Mouse (Mus musculus) gastrocnemius, postnatal 4 days (tissue): ENCODE data around the gene Krtap2-4. TPM values are rescaled to one million over a fixed set of nuclear protein-coding genes. Genes with fewer than 3 reads are reported as not detected.
"Not testable (repeated sequence)": the region's sequence is repeated elsewhere in the genome, so short reads cannot be mapped to it uniquely, and the experiment has no call there.

Source experiments
- DNase-seq, 2 experiments: peaks; one replicate each; pipeline ENCODE4 v3.0.0; 2021 to 2022; ENCODE audit warnings: low spot score in 2 of 2, mixed read lengths in 2 of 2
- long read RNA-seq, 2 experiments: library from polyadenylated mRNA; stranded (forward); transcript quantifications; one replicate each; pipeline ENCODE4 v2.0.0; 2021
- total RNA-seq, 2 experiments: library from RNA; stranded (reverse); gene quantifications; 2 replicates each; pipeline ENCODE4 v1.2.3; 2021

Krtap2-4 gene
- not detected for total RNA-seq
- long read RNA-seq, experiment 1, partial matches to known transcripts = 0 of 1 reads
- long read RNA-seq, experiment 1, other reads (novel, unspliced or antisense) = 0 of 1 reads
- long read RNA-seq, experiment 2 = 0 reads

DNA sequence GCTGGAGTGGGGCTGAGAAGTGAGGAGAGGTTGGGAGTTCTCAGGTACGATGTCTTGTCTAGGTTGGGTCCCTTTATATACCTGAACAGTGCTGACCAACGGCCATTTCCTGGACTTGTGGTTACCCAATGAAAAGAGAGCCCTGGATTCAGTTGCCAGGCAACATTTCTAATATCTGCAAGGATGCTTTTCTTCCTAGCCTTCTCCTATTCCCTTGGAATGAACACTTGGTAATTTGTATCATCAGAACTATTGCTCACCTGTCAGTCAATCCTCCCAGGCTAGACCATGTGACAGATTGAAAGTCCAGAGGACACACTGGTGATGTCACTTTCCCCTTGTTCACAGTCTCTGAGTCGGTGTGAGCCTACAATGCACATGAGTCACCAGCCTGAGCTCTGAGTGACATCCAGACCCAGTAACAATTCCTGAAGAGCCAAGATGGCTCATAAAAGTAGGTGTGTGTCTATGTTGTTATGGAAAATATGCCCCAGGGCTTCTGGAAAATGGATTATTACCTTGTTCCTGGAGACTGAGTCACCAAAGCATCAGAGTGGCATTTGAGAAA, at the start of gene Krtap2-4:
Gene Krtap2-4, minus strand, starts transcription at position 51 of the 568 bp plus-strand sequence.
- no peak for DNase-seq

DNA sequence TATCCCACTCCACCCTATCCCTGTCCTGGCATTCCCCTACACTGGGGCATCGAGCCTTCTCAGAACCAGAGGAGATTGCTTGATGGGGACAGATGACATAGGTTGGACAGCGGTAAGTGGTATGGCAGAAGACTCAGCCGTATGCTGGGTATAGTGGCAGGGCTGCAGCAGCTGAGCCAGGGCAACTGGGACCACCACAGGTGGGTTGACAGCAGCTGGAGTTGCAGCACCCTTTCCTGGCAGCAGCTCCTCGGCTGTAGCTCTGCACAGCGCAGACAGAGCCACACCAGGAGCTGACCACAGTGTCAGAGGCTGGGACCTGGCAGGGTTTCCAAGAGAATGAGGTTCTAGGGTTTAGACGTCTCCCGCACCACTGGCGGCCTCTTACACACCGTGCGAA, 48.2 kb upstream of the Krtap2-4 start:
- no peak for DNase-seq

DNA sequence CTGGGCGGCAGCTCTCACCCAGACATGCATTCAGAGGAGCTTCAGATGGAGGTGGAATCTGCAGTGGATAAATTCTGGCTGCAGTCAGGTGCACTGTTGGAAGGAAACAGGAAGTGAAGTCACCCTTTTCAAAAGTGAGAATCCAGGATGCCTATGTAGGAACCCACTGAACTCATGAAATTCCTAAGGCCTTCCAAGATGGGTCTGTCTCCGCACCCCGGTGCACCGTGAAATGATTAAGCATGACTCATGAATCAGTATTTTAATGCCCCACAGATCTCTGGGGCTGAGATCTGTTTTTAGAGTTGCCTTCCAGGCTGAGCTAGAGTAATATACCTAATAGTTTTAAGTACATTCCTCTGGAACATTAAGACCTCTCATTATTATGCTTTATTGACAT, 44.6 kb upstream of the Krtap2-4 start:
- no peak for DNase-seq

DNA sequence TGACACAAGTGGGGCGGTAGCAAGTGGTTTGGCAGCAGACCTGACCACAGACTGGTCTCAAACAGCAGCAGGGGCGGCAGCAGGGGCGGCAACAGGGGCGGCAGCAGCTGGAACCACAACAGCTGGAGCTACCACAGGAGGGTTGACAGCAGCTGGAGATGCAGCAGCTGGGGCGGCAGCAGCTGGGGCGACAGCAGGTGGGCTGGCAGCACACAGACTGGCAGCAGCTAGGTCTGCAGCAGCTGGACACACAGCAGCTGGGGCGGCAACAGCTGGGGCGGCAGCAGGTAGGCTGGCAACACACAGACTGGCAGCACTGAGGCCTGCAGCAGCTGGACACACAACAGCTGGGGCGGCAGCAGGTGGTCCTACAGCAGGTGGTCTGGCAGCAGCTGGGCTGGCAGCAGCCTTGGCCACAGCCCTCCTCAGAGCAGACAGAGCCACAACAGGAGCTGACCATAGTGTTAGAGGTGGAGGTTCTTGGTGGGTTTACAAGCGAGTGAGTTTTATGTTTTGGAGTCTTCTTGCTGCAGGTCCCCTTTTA, 43.9 kb upstream of the Krtap2-4 start, which contains the start of gene Gm11563:
Gene Gm11563, minus strand, starts transcription at position 494 of the 544 bp plus-strand sequence.
- not testable (repeated sequence) for DNase-seq

DNA sequence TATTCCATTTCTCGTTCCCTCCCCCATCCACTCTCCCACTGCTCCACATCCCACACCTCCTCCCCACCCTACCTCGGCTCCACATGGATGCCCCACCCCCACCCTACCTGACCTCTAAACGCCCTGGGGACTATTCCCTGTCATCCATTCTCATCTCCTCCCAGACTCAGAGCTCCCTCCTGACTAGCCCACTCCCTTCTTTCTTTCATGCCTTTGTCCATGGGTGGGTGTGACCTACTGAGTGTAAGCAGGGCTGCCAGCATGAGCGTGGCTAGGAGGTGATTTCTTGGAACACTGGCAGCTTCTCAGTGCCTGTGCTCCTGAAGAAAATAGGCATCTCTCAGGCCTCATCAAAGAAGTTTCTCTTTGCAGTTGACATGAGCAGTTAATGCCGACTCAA, 42.4 kb upstream of the Krtap2-4 start:
- no peak for DNase-seq

DNA sequence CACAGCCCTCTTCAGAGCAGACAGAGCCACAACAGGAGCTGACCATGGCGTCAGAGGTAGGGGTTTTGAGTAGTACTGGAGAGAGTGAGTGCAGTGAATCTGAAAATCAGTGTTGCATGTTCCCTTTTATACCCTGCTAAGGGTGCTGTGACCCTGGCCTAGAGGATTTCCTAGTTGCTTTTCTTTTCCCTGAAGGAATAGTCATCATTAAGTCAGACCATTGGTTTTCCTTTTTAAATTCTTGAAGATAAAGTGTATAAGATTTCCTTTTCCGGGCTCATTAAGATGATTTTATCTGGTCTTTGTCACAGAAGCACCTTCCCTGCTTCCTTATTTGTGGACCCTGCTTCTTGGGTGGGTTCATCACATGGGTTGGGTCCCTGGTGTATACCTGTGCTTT, 35.5 kb upstream of the Krtap2-4 start, which contains the start of gene Gm11555:
Gene Gm11555, minus strand, starts transcription at position 101 of the 400 bp plus-strand sequence.
- DNase-seq = no peak

DNA sequence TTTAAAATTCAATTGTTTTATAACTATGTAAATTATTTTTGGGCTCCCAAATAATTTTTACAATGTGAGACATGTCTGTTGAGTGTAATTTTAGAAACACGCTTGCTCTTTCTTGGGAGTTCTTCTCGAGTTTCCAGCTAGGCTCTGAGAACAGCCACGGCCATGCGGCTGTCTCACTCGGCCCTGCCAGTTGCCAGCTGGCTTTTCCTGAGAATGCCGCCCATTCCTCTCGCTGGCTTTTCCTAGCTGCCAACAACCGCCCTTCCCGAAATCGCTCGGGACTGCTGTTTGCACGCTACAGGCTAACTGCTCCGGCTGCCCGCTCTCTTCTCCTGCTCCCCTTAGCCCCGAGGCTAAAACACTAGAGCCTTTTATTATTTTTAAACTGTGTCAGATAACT, 31.8 kb upstream of the Krtap2-4 start:
- DNase-seq = no peak

DNA sequence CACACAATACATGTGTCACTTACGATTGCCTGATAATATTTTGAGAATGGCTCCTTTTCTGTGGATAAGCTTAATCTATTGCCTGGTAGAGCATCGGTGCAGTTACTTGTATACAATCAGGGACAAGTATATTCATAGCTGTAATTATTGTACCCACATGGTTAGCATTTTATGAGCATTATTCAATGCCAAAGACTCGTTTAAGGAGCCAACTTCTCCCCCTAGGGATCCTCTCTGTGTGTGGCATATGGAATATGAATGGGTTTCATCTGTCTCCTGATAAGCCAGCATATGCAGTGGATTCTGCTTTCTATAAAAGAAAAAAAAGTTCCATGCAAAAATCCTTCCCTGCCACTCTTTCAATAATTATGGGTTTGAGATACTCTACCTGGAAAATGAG, 29.7 kb upstream of the Krtap2-4 start:
- no peak for DNase-seq

DNA sequence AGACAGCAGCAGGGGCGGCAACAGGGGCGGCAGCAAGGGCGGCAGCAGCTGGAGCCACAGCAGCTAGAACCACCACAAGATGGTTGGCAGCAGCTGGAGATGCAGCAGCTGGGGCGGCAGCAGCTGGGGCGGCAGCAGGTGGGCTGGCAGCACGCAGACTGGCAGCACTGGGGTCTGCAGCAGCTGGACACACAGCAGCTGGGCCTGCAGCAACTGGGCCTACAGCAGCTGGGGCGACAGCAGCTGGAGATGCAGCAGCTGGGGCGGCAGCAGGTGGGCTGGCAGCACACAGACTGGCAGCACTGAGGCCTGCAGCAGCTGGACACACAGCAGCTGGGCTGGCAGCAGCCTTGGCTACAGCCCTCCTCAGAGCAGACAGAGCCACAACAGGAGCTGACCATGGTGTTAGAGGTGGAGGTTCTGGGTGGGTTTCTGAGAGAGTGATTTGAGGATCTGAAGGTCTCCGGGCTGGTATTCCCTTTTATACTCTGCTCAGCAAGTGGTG, 29.0 kb upstream of the Krtap2-4 start, which contains the start of gene Krtap4-7:
Gene Krtap4-7, minus strand, starts transcription at position 455 of the 505 bp plus-strand sequence.
- DNase-seq = not testable (repeated sequence)

DNA sequence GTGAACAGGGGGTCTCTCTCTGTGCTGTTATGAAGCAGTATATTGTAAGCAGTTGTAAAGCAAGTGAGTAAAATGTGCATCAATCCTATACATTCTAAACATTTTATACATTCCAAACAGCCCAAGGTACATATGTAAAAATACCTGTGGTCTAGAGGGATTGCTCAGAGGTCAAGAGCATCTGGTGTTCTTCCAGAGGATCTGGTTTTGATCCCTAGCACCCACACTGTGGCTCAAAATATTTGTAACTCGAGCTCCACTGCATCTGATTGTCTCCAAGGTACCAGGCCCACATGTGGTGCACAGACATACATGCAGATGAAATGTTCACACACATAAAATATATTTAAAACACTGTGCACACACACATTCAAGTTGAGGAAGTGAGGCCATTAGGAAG, 26.3 kb upstream of the Krtap2-4 start:
- DNase-seq = no peak

DNA sequence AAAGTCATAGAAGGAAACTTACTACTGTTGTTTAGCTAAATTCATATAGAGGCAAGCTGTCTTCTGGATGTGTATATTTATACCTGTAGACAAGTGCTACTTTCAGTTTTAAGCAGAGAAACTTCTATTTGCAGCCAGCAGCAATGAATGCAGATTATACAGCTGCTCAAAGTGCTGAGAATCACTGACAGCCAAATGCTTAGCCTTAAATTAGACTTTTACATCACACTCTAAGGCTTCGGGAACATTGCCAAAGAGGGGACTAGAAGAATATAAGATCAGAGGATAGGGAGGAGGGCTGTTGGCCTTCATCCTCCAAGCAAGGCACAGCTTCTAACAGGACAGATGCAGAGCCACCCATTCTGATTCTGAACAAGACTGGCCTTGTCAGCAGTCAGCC, 22.4 kb upstream of the Krtap2-4 start:
- no peak for DNase-seq

DNA sequence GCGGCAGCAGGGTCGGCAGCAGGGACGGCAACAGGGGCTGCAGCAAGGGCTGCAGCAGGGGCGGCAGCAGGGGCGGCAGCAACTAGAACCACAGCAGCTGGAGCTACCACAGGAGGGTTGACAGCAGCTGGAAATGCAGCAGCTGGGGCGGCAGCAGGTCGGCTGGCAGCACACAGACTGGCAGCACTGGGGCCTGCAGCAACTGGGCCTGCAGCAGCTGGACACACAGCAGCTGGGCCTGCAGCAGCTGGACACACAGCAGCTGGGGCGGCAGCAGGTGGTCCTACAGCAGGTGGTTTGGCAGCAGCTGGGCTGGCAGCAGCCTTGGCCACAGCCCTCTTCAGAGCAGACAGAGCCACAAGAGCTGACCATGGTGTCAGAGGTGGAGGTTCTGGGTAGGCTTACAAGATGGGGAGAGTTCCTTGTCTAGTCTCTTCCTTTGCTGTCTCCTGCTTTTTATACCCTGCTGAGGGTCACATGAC, 20.0 kb upstream of the Krtap2-4 start, which contains the start of gene Krtap4-2:
Gene Krtap4-2, minus strand, starts transcription at position 432 of the 482 bp plus-strand sequence.
- DNase-seq = no peak

DNA sequence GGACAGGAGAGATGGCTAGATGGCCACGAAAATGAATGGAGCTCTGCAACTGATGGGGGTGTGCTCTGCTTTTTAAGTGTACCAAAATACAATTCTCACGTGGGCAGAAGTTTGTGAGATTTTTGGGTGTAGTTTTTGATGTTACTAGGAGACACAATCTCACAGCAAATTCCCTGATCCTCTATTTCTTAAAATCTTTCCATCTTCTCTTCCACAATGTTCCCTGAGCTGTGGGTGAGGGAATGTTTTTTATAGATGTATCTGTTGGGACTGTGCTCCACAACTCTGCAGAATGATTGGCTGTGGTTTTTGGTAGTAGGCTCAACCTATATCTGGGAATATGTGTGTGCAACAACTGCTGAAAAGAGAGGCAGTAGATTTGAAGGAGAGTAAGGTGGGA, 18.6 kb upstream of the Krtap2-4 start:
- DNase-seq = no peak

DNA sequence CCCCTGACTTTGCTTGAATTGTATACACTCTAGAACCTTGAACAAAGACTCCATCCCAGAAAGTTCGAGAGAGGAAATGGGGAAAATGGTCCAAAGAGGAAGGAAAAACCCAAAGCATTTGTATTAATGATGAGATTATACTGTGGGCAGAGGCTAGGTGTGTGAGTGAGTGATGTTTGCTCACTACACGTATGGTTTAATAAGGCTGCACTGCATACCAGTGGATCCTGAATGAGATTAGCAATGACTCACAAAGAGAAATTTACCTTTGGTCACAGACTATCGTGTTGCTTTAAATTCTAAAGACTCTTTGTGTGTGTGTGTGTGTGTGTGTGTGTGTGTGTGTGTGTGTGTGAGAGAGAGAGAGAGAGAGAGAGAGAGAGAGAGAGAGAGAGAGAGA, 16.2 kb upstream of the Krtap2-4 start:
- DNase-seq = no peak

DNA sequence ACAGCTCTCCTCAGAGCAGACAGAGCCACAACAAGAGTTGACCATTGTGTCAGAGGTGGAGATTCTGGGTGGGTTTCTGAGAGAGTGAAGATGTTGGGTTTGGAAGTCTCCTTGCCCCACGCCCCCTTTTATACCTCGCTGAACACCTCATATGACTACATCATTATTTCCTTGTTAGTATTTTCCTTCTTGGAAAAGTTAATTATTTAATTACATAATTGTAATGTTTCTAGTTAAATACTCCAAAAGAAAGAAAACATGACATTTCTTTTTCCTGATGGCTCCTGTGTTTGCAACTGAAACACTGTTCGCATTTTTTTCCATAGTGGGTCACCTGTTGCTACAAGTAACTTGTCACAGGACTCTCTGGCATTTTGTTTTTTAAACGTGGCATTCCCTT, 13.5 kb upstream of the Krtap2-4 start, which contains the start of gene Krtap4-1:
Gene Krtap4-1, minus strand, starts transcription at position 101 of the 400 bp plus-strand sequence.
- no peak for DNase-seq

DNA sequence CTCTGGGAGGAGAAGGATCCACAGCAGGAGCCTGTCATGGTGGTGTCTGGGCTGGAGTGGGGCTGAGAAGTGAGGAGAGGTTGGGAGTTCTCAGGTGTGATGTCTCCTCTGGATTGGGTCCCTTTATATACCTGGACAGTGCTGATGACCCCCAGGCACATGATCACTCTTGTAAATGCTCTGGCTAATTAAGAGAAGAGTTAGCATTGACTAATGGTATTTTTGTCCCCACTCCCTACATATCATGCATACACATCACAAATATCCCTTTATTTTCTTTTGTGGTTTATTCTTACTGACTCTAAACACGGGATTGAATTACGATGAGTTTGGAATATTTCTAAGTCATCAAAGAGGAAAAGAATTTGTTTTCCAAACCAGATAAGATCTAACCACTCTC, 5.7 kb upstream of the Krtap2-4 start, which contains the start of gene Gm11562:
Gene Gm11562, minus strand, starts transcription at position 101 of the 400 bp plus-strand sequence.
- no peak for DNase-seq

DNA sequence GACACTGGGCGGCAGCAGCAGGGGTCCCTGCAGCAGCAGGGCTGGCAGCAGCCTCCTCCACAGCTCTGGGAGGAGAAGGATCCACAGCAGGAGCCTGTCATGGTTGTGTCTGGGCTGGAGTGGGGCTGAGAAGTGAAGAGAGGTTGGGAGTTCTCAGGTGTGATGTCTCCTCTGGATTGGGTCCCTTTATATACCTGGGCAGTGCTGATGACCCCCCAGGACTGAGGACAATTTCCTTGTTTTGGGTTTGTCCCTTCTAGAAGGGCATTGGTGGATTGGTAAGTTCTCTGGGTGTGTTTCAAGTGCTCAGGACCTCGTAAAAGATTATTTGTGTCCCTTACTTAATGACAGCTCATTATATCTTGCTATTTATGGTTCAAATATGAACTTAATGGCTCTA, 4.6 kb downstream of the Krtap2-4 start, which contains the start of gene Gm11937:
Gene Gm11937, minus strand, starts transcription at position 101 of the 400 bp plus-strand sequence.
- not testable (repeated sequence) for DNase-seq

DNA sequence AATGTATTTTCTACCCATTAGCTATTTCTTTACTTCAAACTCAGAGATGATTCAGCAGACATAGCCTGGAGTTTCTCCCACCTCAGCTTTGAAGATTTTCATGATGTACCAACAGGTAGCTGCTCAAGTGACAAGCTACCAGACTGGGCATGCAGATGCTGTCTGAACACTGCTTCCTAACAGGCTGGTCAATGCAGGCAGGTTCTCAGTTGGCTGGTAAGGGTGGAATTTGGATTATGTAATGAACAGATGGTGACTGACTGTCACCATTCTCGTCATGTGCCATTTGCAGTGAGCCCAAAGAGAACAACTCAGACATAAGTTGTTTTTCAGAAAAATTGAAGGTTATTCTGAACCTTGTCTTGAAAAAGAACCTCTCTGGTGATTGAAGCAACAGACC, 5.5 kb downstream of the Krtap2-4 start:
- no peak for DNase-seq

DNA sequence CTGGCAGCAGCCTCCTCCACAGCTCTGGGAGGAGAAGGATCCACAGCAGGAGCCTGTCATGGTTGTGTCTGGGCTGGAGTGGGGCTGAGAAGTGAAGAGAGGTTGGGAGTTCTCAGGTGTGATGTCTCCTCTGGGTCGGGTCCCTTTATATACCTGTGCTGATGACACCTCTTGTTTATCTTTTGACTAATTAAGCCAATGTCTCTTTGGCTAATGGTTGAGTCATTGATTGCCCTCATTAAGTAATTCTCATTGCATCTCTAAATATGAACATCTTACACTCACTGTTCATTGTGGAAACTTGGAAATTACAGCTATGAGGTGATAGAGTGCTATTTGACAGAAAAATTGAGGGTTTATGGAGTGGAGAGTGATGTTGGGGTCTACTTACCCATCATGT, 11.4 kb downstream of the Krtap2-4 start, which contains the start of gene Gm11938:
Gene Gm11938, minus strand, starts transcription at position 101 of the 400 bp plus-strand sequence.
- DNase-seq = not testable (repeated sequence)

DNA sequence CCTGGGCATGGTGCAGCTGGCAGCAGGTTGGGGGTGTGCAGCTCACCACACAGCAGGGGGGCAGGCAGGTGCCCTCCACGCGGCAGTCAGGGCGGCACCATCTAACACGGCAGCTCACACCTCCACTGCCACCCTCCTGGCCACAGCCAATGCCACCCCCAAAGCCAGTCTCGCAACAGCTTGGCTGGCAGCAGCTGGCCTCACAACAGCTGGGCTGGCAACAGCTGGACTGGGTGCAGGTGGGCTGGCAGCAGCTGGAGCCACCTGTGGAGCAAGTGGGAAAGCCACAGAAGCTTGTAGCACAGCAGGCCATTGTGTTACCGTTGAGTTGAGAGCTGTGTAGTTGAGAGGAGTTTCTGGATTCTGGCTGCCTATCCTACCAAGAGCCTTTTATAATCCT, 16.9 kb downstream of the Krtap2-4 start, which contains the start of gene Krtap9-3:
Gene Krtap9-3, minus strand, starts transcription at position 364 of the 400 bp plus-strand sequence.
- DNase-seq = not testable (repeated sequence)

DNA sequence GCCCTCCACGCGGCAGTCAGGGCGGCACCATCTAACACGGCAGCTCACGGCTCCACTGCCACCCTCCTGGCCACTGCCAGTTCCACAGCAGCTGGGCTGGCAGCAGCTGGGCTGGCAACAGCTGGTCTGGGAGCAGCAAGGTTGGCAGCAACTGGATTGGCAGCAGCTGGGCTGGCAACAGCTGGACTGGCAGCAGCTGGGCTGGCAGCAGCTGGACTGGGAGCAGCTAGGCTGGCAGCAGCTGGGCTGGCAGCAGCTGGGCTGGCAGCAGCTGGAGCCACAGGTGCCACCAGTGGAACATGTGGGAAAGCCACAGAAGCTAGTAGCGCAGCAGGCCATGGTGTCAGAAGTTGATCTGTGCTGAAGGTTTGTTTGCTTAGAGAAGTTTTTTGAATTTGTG, 23.7 kb downstream of the Krtap2-4 start, which contains the start of gene Krtap1-3:
Gene Krtap1-3, minus strand, starts transcription at position 359 of the 400 bp plus-strand sequence.
- no peak for DNase-seq

DNA sequence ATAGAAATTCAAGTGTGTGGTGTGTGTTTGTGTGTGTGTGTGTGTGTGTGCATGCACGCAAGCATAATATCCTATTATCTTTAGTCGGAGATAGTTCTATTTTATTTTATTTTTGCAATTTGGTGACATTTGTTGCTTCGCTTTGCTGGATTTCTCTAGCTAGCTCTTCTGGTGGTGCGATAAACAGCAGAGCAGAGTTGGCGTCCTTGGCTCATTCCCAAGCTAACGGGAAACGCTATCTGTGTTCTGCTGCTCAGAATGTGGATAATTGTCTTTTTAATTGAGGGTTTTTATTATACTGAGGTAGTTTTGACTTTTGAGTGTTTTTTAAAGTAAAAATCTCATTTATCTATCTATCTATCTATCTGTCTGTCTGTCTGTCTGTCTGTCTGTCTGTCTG, 29.6 kb downstream of the Krtap2-4 start:
- DNase-seq = no peak
